Mouse (Mus musculus) liver, embryonic 11.5 days (tissue): ENCODE data around the gene Rnf5. TPM values are rescaled to one million over a fixed set of nuclear protein-coding genes. Genes with fewer than 3 reads are reported as not detected.

Experiments used
- ATAC-seq: fragments of 200-750 bp; cut with Nextera tagmentation; replicated peaks from 2 replicates; pipeline ENCODE4 v1.8.0; 2017; ENCODE audit warnings: moderate number of reproducible peaks, mild to moderate bottlenecking, moderate TSS enrichment, moderate library complexity; ENCODE audit not compliant: low FRiP score
- DNase-seq: peaks from one replicate; pipeline ENCODE4 v3.0.0-alpha.2; 2017; ENCODE audit warnings: low spot score
- H3K27ac ChIP-seq: fragments of 300-500 bp; sonication (generic); 2 replicates; pipeline ENCODE4 v1.5.1; 2014; ENCODE audit warnings: mild to moderate bottlenecking, low read depth, low read length, control low read depth
- H3K27me3 ChIP-seq: fragments of 300-500 bp; sonication (generic); replicated peaks from 2 replicates; pipeline ENCODE4 v1.6.1; 2014; ENCODE audit warnings: low read length, mixed read lengths; ENCODE audit not compliant: control insufficient read depth, insufficient read depth
- H3K36me3 ChIP-seq: fragments of 300-500 bp; sonication (generic); 2 replicates; pipeline ENCODE4 v1.6.1; 2014; ENCODE audit warnings: mild to moderate bottlenecking, low read length, moderate library complexity, mixed read lengths; ENCODE audit not compliant: control insufficient read depth, insufficient read depth
- H3K4me1 ChIP-seq: fragments of 300-500 bp; sonication (generic); replicated peaks from 2 replicates; pipeline ENCODE4 v1.6.1; 2014; ENCODE audit warnings: low read length, mixed read lengths; ENCODE audit not compliant: control insufficient read depth, insufficient read depth
- H3K4me2 ChIP-seq: fragments of 300-500 bp; sonication (generic); 2 replicates; pipeline ENCODE4 v1.6.1; 2014; ENCODE audit warnings: mild to moderate bottlenecking, control low read depth, moderate library complexity
- H3K4me3 ChIP-seq: fragments of 300-500 bp; sonication (generic); 2 replicates; pipeline ENCODE4 v1.5.1; 2014; ENCODE audit warnings: low read depth, low read length, control low read depth
- H3K9ac ChIP-seq: fragments of 300-500 bp; sonication (generic); 2 replicates; pipeline ENCODE4 v1.6.1; 2014; ENCODE audit warnings: low read depth, low read length, control low read depth
- H3K9me3 ChIP-seq: fragments of 300-500 bp; sonication (generic); 2 replicates; pipeline ENCODE4 v1.6.1; 2016; ENCODE audit warnings: low read length, inconsistent platforms, mixed read lengths; ENCODE audit not compliant: control insufficient read depth
- WGBS: fragments of 180-500 bp; shearing (Covaris S2); extraction: QIAGEN DNeasy Blood & Tissue Kit; methylation state at CpG from one replicate; pipeline ENCODE4 v1.1.7; 2014; 5-methylcytosine and 5-hydroxymethylcytosine counted together
- polyA plus RNA-seq: library from polyadenylated mRNA; unstranded; fragments of >200 nt; fragmentation: Nextera tagmentation; extraction: Ambion mirVana; gene quantifications from 2 replicates; pipeline ENCODE4 v1.2.1, GENCODE M21; 2014

The Rnf5 gene
- polyA plus RNA-seq, 1 experiment from 2014 or later, result 109 TPM

DNA sequence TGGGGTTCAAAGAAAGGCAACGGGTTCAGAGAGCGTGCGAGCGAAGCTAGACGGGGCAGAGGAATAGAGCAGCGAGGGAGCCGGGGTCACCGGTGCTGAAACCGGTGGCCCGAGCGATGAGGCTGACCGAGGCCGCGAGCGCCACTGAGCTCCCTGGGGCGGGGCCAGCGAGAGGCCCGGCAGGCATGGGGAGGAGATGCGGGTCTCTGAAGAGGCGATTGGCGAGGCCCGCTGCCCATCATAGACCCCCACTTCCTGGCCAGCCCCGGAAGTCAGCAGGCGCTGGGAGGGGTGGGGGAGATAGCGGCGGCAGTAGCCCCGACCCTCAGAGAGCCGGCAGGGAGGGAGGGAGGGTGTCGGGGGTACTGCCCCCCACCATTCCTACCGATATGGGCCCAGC is 2.1 kb upstream of the Rnf5 start:
- H3K4me2 ChIP-seq, result peak overlapping the region; percentile 95
- WGBS, result 1% methylated on average over 30 of the region's 30 CpGs
- H3K4me1 ChIP-seq, result peaks cover 25% of the 10 kb centered on the region
- DNase-seq (peak; percentile 94), ATAC-seq (peak; percentile 61)
- peak overlapping the region; percentile 98 for H3K4me3 ChIP-seq
- H3K36me3 ChIP-seq, result peaks cover 10% of the 10 kb centered on the region; the same call in 1 of the 2 replicates
- no peaks in the 10 kb centered on the region for H3K27me3 ChIP-seq
- H3K9me3 ChIP-seq, result no peaks in the 10 kb centered on the region
- peak overlapping the region; percentile 87 for H3K9ac ChIP-seq
- H3K27ac ChIP-seq, result peak overlapping the region; percentile 95

DNA sequence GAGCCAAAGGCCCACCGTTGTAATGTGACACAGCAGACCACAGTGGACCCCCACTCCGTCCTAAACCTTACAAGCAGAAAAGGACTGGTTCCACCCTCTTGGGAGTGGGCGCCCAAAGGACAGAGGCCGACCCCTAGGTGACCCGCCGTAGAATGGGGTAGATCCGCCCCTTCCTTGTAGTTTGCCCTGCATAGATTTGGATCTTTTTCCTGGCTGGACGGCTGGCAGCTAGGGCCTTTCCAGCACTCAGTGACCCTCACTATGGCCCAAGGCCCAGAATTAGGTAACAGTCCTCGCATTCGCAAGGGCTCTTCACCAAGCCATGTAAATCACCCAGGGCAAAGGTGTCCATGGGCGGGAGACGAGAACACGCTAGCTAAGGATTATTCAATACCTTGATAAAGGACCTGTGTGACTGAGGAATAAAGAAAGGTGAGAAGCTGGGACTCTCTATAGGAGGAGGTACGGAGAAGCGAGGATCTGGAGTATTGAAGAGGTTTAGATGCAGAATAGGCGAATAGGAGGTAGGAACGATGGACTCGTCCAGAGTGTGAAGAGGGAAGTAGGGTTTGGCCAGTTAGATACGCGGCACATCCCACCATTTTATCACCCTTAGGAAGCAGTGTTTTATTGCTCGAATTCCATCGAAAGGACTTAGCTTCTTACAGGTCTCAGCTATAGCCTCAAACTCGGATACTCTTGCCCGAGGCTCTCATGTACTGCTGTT is 1.2 kb upstream of the Rnf5 start:
- Histone ChIP-seq H3K9ac (peak overlapping the region; percentile 87), H3K36me3 (peaks cover 11% of the 10 kb centered on the region), H3K4me2 (peak overlapping the region; percentile 95), H3K4me1 (peaks cover 25% of the 10 kb centered on the region), H3K4me3 (peak overlapping the region; percentile 98), H3K27me3 (no peaks in the 10 kb centered on the region), H3K9me3 (no peaks in the 10 kb centered on the region), H3K27ac (peak overlapping the region; percentile 95)
- WGBS, result 15% methylated on average over 24 of the region's 24 CpGs
- ATAC-seq (no peak), DNase-seq (no peak)

DNA sequence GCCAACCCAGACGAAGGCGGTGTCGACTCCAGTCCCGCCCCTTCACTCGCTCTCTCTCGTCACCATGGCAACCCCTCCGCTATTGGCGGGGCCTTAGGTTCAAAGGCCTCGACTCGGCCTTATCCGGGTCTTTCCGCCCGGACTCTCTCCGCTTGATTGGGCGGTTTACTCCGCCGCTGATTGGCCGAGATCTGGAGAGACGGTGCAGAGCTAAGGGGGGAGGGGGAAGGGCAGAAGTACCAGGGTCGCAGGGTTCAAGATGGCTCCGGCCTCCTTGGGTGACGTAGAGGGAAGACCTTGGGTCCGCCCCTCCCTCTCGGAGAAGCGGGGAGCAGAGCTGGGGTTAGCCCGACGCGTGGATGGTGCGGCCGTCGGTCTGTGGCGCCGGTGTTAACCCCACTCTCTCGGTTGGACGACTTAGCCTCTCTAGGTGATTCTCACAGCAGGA is 595 bp upstream of the Rnf5 start, which contains the start of gene Agpat1:
Gene Agpat1 (plus strand): TSS at position 202 of the 448 bp plus-strand sequence.
- peak; percentile 99 for DNase-seq
- peak; percentile 84 for ATAC-seq
- H3K27me3 ChIP-seq, result no peaks in the 10 kb centered on the region
- peak within 1 kb of the TSS; percentile 90 for H3K9ac ChIP-seq
- peaks cover 27% of the 10 kb centered on the region for H3K4me1 ChIP-seq
- H3K27ac ChIP-seq, result peak within 1 kb of the TSS; percentile 95
- H3K36me3 ChIP-seq, result peaks cover 11% of the 10 kb centered on the region
- no peaks in the 10 kb centered on the region for H3K9me3 ChIP-seq
- WGBS, result under 1% methylated on average over 35 of the region's 35 CpGs
- H3K4me3 ChIP-seq, result peak within 1 kb of the TSS; percentile 98
- H3K4me2 ChIP-seq, result peak within 1 kb of the TSS; percentile 95

DNA sequence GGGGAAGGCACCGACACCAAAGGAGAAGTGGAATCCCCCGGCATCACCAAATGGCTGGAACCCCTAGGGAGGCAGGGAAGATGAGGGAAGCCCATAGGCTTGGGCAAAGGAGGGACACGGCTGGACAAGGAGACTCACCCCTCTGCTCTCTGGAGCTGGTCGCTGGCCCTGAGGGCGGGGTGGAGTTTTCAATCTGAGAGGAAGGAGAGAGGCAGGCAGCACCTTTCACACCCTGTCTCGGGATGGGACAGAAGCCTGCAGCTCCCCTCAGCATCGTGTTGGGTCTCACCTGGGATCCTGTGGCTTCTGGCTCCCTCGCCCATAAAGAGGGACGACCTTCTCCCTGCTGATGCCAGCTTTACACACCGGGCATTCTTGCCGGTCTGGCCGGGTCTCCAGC is 1.7 kb downstream of the Rnf5 start:
- H3K9me3 ChIP-seq, result no peaks in the 10 kb centered on the region
- peak overlapping the region; percentile 72; the same call in 1 of the 2 replicates for H3K4me2 ChIP-seq
- no peak overlapping the region for H3K27ac ChIP-seq
- H3K9ac ChIP-seq, result peak overlapping the region; percentile 90; the same call in 1 of the 2 replicates
- no peaks in the 10 kb centered on the region for H3K27me3 ChIP-seq
- peaks cover 11% of the 10 kb centered on the region for H3K36me3 ChIP-seq
- peaks cover 29% of the 10 kb centered on the region for H3K4me1 ChIP-seq
- no peak for ATAC-seq
- 87% methylated on average over 12 of the region's 12 CpGs for WGBS
- peak overlapping the region; percentile 84 for H3K4me3 ChIP-seq
- DNase-seq, result no peak

DNA sequence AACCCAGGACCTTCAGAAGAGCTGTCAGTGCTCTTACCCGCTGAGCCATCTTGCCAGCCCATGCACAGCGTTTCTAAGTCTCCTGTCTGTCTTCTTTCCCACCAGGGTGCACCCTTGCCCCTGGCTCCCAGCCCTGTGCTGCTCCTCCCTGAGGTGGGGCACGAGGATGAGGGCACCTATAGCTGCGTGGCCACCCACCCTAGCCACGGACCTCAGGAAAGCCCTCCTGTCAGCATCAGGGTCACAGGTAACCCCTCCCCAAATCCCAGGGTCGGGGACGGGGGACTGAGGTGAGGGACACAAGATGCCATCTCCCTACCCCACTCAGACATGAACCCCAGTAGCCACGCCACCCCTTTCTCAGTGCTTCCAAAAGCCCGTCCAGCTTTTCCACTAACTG is 3.6 kb downstream of the Rnf5 start:
- no peak for ATAC-seq
- no peak overlapping the region for H3K27ac ChIP-seq
- no peak for DNase-seq
- H3K9ac ChIP-seq, result no peak overlapping the region
- no peak overlapping the region for H3K4me3 ChIP-seq
- peaks cover 14% of the 10 kb centered on the region for H3K36me3 ChIP-seq
- no peaks in the 10 kb centered on the region for H3K9me3 ChIP-seq
- H3K27me3 ChIP-seq, result no peaks in the 10 kb centered on the region
- H3K4me2 ChIP-seq, result no peak overlapping the region
- H3K4me1 ChIP-seq, result peaks cover 36% of the 10 kb centered on the region
- WGBS, result 75% methylated on average over 9 of the region's 9 CpGs

DNA sequence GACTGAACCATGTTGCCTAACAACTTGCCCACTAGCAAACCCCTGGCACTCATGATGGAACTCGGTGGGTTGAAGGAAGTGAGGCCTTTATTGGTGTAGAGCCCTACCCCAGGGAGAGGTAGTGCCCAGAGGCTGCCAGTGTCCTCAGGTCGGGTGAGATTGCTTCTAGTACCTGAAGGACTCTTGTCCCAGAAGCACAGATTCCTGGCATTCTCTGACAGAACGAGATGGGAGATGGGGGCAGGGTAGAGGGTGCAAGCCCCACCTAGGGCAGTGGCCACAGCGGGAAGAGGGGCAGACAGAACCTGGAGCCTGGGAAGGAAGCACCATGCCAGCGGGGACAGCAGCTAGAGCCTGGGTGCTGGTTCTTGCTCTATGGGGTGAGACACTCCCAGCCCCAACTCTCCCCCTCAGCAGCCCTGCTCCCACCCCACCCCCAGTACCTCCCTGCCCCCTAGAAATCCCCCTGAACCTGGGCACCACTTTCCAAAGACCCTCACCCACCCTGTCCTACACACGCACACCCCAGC is 5.9 kb downstream of the Rnf5 start, which contains the start of gene Ager:
Gene Ager (plus strand): TSS at position 297 of the 530 bp plus-strand sequence.
- H3K36me3 ChIP-seq, result peaks cover 15% of the 10 kb centered on the region
- DNase-seq (no peak), ATAC-seq (no peak)
- no peak within 1 kb of the TSS for H3K4me3 ChIP-seq
- H3K27me3 ChIP-seq, result no peaks in the 10 kb centered on the region
- H3K9ac ChIP-seq, result peak within 1 kb of the TSS; percentile 40
- H3K27ac ChIP-seq, result peak within 1 kb of the TSS; percentile 19; the same call in 1 of the 2 replicates
- H3K9me3 ChIP-seq, result no peaks in the 10 kb centered on the region
- peaks cover 44% of the 10 kb centered on the region for H3K4me1 ChIP-seq
- no peak within 1 kb of the TSS; the same call in 1 of the 2 replicates for H3K4me2 ChIP-seq
- 15% methylated on average over 6 of the region's 6 CpGs for WGBS

DNA sequence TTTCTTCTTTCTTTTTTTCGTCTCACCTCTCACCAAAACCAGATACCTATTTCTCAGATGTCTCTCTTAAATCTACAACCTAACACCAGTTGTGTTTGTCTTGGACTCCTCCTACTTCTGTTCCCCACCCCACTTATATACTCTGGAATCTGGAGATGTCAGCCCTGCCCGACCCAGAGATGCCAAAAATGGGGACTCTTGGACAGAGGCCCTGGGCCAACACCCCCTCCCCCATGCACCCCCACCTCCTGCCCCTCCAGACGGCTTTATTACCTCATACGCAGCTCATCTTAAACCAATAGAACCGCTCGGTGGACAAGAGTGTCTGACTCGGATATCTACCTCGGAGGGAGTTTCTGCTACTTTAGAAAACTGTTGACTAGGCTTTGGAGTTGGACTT is 7.4 kb downstream of the Rnf5 start:
- Histone ChIP-seq H3K4me1 (peaks cover 46% of the 10 kb centered on the region), H3K9me3 (no peaks in the 10 kb centered on the region)
- 77% methylated on average over 8 of the region's 8 CpGs for WGBS

DNA sequence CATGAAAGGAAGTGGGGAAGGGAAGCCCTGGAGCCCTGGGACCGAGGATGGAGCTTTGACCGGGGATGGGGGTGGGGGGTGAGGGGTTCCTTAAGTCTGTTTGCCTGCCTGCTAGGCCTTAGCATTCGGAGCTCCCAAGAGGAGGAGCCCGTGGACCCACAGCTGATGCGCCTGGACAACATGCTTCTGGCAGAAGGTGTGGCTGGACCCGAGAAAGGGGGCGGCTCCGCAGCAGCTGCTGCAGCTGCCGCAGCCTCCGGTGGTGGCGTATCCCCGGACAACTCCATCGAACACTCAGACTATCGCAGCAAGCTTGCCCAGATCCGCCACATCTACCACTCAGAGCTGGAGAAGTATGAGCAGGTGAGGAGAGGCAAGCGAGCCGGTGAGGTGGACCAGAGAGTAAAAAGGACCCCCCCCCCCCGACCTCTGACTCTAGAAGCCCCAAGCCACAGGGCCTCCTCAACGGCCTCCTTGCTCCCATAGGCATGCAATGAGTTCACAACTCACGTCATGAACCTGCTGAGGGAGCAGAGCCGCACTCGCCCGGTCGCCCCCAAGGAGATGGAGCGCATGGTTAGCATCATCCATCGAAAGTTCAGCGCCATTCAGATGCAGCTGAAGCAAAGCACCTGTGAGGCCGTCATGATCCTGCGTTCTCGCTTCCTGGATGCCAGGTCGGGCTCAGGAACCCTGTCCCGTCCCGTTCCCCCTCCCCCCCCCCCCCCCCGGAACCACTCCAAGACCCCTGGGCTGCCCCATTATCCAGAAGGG is 9.6 kb downstream of the Rnf5 start:
- no peak for DNase-seq
- peaks cover 4% of the 10 kb centered on the region; the same call in 1 of the 2 replicates for H3K36me3 ChIP-seq

More for the DNA sequence above, 7.4 kb downstream of the Rnf5 start:
- DNase-seq (no peak), ATAC-seq (no peak)
- H3K27me3 ChIP-seq, result no peaks in the 10 kb centered on the region
- no peak overlapping the region for H3K4me3 ChIP-seq
- no peak overlapping the region for H3K4me2 ChIP-seq
- H3K27ac ChIP-seq, result no peak overlapping the region
- no peak overlapping the region for H3K9ac ChIP-seq
- peaks cover 11% of the 10 kb centered on the region for H3K36me3 ChIP-seq

More for the DNA sequence above, 9.6 kb downstream of the Rnf5 start:
- no peak for ATAC-seq
- WGBS, result 63% methylated on average over 34 of the region's 34 CpGs
- Histone ChIP-seq H3K4me1 (peaks cover 64% of the 10 kb centered on the region), H3K27me3 (no peaks in the 10 kb centered on the region), H3K4me3 (peak overlapping the region; percentile 91), H3K9ac (peak overlapping the region; percentile 96; the same call in 1 of the 2 replicates), H3K9me3 (no peaks in the 10 kb centered on the region), H3K27ac (no peak overlapping the region; the same call in 1 of the 2 replicates), H3K4me2 (peak overlapping the region; percentile 100)
